Mouse (Mus musculus): ENCODE measurements around the gene Bhlha9. TPM values are rescaled to one million over a fixed set of nuclear protein-coding genes. Genes with fewer than 3 reads are reported as not detected.

Bhlha9 gene
- total and polyA plus RNA-seq, 3 experiments, result not detected

GRCm38 (mm10) chr11:76655106-76655505 lies 17.2 kb upstream of the Bhlha9 start:
- DNase-seq (ENCODE audit: extremely low read depth), result peak; percentile 74
- H3K36me3 ChIP-seq (replicated peaks in 1 of 2; ENCODE audit: control insufficient read depth in 1 of 2, insufficient read depth in 1 of 2, low read length in 1 of 2), result no peaks in the 10 kb centered on the region
- H3K4me3 ChIP-seq (replicated peaks in 1 of 3; ENCODE audit: low read depth in 2 of 3, low read length in 2 of 3, poor library complexity in 1 of 3), result peak overlapping the region in 2 of 3 experiments; percentile 20
- in situ Hi-C loops (cut with MboI; ENCODE audit: low pct_ligation_motif_present, low pct_unique_long_range_greater_than_20kb, low sequenced_read_pairs) (no loop called here), dilution Hi-C loops (cut with MboI; ENCODE audit: extremely low pct_ligation_motif_present, extremely low pct_unique_long_range_greater_than_20kb, low sequenced_read_pairs) (no loop called here)
- TF ChIP-seq ZC3H11A (IDR thresholded peaks at IDR 0.05; ENCODE audit: low read depth, low read length), result no peak; the same call in 1 of the 2 replicates
- no peak; the same call in 1 of the 2 replicates for TF ChIP-seq IRF4 (IDR thresholded peaks at IDR 0.05; ENCODE audit: low read depth, low read length)
- TF ChIP-seq NELFE (IDR thresholded peaks at IDR 0.05; ENCODE audit: low read depth, low read length), result peak; percentile 40; the same call in 1 of the 2 replicates
- peak; percentile 95 for TF ChIP-seq RAD21 (IDR thresholded peaks at IDR 0.05; ENCODE audit: low read depth, low read length)
- TF ChIP-seq SMC3 (IDR thresholded peaks at IDR 0.05; ENCODE audit: low read depth, low read length), result peak; percentile 74
- no peak for TF ChIP-seq NRF1 (IDR thresholded peaks at IDR 0.05; ENCODE audit: low read depth, low read length)
- TF ChIP-seq CTCF (conservative IDR thresholded peaks at IDR 0.05 in 1 of 2, IDR thresholded peaks at IDR 0.05 in 1 of 2; ENCODE audit: low read depth in 2 of 2, low read length in 2 of 2), result peak; percentile 77 to 88
- 0 out of 2 replicates have a peak, but pooled peaks have one; percentile 18 for TF ChIP-seq MAX (IDR thresholded peaks at IDR 0.05; ENCODE audit: low read length)
- no peak; the same call in 1 of the 2 replicates for TF ChIP-seq MYC (IDR thresholded peaks at IDR 0.05; ENCODE audit: low read depth, low read length)
- no peak for TF ChIP-seq TBP (conservative IDR thresholded peaks at IDR 0.05; ENCODE audit: low read depth, low read length)
- no peak overlapping the region for H3K27ac ChIP-seq (ENCODE audit: insufficient read depth, low read depth)
- peaks cover 17% of the 10 kb centered on the region for H3K27me3 ChIP-seq (replicated peaks)
- H3K4me2 ChIP-seq (ENCODE audit: insufficient read depth, low read depth, poor library complexity, severe bottlenecking), result peak overlapping the region; percentile 64
- H3K4me1 ChIP-seq (ENCODE audit: control insufficient read depth in 1 of 2, insufficient read depth in 2 of 2), result peaks cover 0 to 6% of the 10 kb centered on the region in 2 experiments; a peak in 1 of 4 replicates
- H3K9me3 ChIP-seq (replicated peaks; ENCODE audit: low read length), result peaks cover 2% of the 10 kb centered on the region
- peak overlapping the region; percentile 31; the same call in 1 of the 2 replicates for H3K9ac ChIP-seq (ENCODE audit: insufficient read depth, low read depth)
- H3K79me2 ChIP-seq (replicated peaks; ENCODE audit: control insufficient read depth, extremely low read depth, insufficient read depth, poor library complexity, severe bottlenecking), result no peaks in the 10 kb centered on the region

GRCm38 (mm10) chr11:76657450-76657970 lies 14.8 kb upstream of the Bhlha9 start:
- Histone ChIP-seq H3K36me3 (replicated peaks in 1 of 2; ENCODE audit: control insufficient read depth in 1 of 2, insufficient read depth in 1 of 2, low read length in 1 of 2) (no peaks in the 10 kb centered on the region), H3K4me1 (ENCODE audit: control insufficient read depth in 1 of 2, insufficient read depth in 2 of 2) (peaks cover 0 to 3% of the 10 kb centered on the region in 2 experiments; a peak in 1 of 4 replicates), H3K79me2 (replicated peaks; ENCODE audit: control insufficient read depth, extremely low read depth, insufficient read depth, poor library complexity, severe bottlenecking) (no peaks in the 10 kb centered on the region), H3K27me3 (replicated peaks) (peaks cover 20% of the 10 kb centered on the region), H3K9ac (ENCODE audit: insufficient read depth, low read depth) (no peak overlapping the region), H3K9me3 (replicated peaks; ENCODE audit: low read length) (no peaks in the 10 kb centered on the region), H3K27ac (ENCODE audit: insufficient read depth, low read depth) (no peak overlapping the region), H3K4me3 (replicated peaks in 1 of 3; ENCODE audit: low read depth in 2 of 3, low read length in 2 of 3, poor library complexity in 1 of 3) (no peak overlapping the region), H3K4me2 (ENCODE audit: insufficient read depth, low read depth, poor library complexity, severe bottlenecking) (no peak overlapping the region)
- DNase-seq (ENCODE audit: extremely low read depth), result no peak
- no peak for TF ChIP-seq ZMIZ1 (IDR thresholded peaks at IDR 0.05; ENCODE audit: low read depth, low read length)
- no peak for TF ChIP-seq ZNF384 (IDR thresholded peaks at IDR 0.05; ENCODE audit: low read depth, low read length)
- TF ChIP-seq E2F4 (IDR thresholded peaks at IDR 0.05; ENCODE audit: insufficient replicate concordance, low read depth, low read length), result no peak
- no peak for TF ChIP-seq PAX5 (IDR thresholded peaks at IDR 0.05; ENCODE audit: low read length)
- in situ Hi-C loops (cut with MboI; ENCODE audit: low pct_ligation_motif_present, low pct_unique_long_range_greater_than_20kb, low sequenced_read_pairs), result no loop called here
- dilution Hi-C loops (cut with MboI; ENCODE audit: extremely low pct_ligation_motif_present, extremely low pct_unique_long_range_greater_than_20kb, low sequenced_read_pairs), result no loop called here

Measured in CH12.LX (cell line).